Mouse (Mus musculus) bone marrow, adult 2 months (tissue): ENCODE results near the gene Rnf208. TPM values are rescaled to one million over a fixed set of nuclear protein-coding genes. Genes with fewer than 3 reads are reported as not detected.

Experiments
- H3K27ac ChIP-seq: fragments of 200-500 bp; 2 replicates; pipeline ENCODE4 v1.5.1; 2012; ENCODE audit warnings: low read depth, mild to moderate bottlenecking, control low read depth, inconsistent platforms, low read length; ENCODE audit not compliant: control insufficient read depth, poor library complexity, insufficient read depth
- H3K4me1 ChIP-seq: fragments of 200-500 bp; 2 replicates; pipeline ENCODE4 v1.6.1; 2011; ENCODE audit warnings: low read length; ENCODE audit not compliant: control insufficient read depth, insufficient read depth
- H3K4me3 ChIP-seq: fragments of 200-500 bp; replicated peaks from 2 replicates; pipeline ENCODE3; 2011; ENCODE audit warnings: mild to moderate bottlenecking, low read depth, low read length, control low read depth; ENCODE audit not compliant: control insufficient read depth
- CTCF ChIP-seq: fragments of 200-500 bp; IDR thresholded peaks from 2 replicates; pipeline ENCODE4 v1.5.1; 2011; ENCODE audit warnings: low read length, control low read depth; ENCODE audit not compliant: control insufficient read depth, insufficient read depth
- POLR2A ChIP-seq: fragments of 200-500 bp; IDR thresholded peaks from 2 replicates; pipeline ENCODE4 v1.6.1; 2011; ENCODE audit warnings: low read depth, mild to moderate bottlenecking, control low read depth, low read length, borderline replicate concordance; ENCODE audit not compliant: control insufficient read depth
- WGBS: fragments of 180-500 bp; shearing (Covaris S2); methylation state at CpG from one replicate; pipeline ENCODE4 v1.1.7; 2018; 5-methylcytosine and 5-hydroxymethylcytosine counted together
- polyA plus RNA-seq: library from polyadenylated mRNA; stranded (reverse); fragments of >200 nt; gene quantifications from 2 replicates; pipeline ENCODE4 v1.2.4, GENCODE M21; 2011; ENCODE audit warnings: low replicate concordance; ENCODE audit not compliant: missing spikeins, insufficient read depth, insufficient read length

The Rnf208 gene
- 3.1 and 4.2 TPM in 2 replicates for polyA plus RNA-seq

- Histone ChIP-seq H3K4me1 (peaks cover 2% of the 10 kb centered on the region), H3K4me3 (no peak within 1 kb of the TSS), H3K27ac (no peak within 1 kb of the TSS; the same call in 1 of the 2 replicates)
- WGBS, result under 1% methylated on average over 56 of the region's 59 CpGs
- TF ChIP-seq POLR2A, result no peak
- no peak for TF ChIP-seq CTCF
These were observed at the start of gene Rnf208, which contains the start of gene Cysrt1 for GRCm38 (mm10) chr2:25242101-25242506. TSS of gene Rnf208 (plus strand) at chr2:25242255. TSS of gene Cysrt1 (minus strand) at chr2:25242452.

- TF ChIP-seq POLR2A (no peak), CTCF (peak; percentile 98)
- WGBS, result 2% methylated on average over 6 of the region's 6 CpGs
- H3K4me1 ChIP-seq, result peaks cover 14% of the 10 kb centered on the region
- H3K4me3 ChIP-seq, result peak overlapping the region; percentile 36
- H3K27ac ChIP-seq, result peak overlapping the region; percentile 93
These were observed 48.7 kb upstream of the Rnf208 start for GRCm38 (mm10) chr2:25193330-25193770.

DNA sequence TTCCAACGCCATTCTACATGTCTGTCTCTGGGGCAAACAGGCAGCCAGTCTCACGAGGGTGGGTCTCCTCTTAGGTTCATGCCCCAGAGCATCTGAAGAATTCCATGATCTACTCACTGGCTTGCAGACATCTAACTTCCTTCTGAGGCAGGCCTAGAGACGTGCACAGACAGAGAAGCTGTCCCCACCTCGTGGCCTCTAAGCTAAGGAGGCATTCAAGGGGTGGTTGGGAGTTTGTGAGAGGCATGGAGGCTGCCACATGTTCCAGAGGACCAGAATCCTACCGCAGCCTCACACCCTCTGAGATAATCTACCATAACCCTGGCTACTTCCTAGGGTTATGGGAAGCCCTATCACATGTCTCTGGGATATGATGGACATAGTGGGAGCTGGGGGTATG, 48.0 kb upstream of the Rnf208 start:
- peak overlapping the region; percentile 93 for H3K27ac ChIP-seq
- H3K4me1 ChIP-seq, result peaks cover 14% of the 10 kb centered on the region
- H3K4me3 ChIP-seq, result peak overlapping the region; percentile 86
- whole genome bisulfite sequencing, result 18% methylated on average over 5 of the region's 5 CpGs
- TF ChIP-seq CTCF, result no peak
- no peak for TF ChIP-seq POLR2A

GRCm38 (mm10) chr2:25194486-25195171, 47.4 kb upstream of the Rnf208 start:
- Histone ChIP-seq H3K27ac (peak overlapping the region; percentile 93), H3K4me3 (peak overlapping the region; percentile 86), H3K4me1 (peaks cover 14% of the 10 kb centered on the region)
- TF ChIP-seq CTCF (no peak), POLR2A (no peak)
- WGBS, result 9% methylated on average over 17 of the region's 17 CpGs

DNA sequence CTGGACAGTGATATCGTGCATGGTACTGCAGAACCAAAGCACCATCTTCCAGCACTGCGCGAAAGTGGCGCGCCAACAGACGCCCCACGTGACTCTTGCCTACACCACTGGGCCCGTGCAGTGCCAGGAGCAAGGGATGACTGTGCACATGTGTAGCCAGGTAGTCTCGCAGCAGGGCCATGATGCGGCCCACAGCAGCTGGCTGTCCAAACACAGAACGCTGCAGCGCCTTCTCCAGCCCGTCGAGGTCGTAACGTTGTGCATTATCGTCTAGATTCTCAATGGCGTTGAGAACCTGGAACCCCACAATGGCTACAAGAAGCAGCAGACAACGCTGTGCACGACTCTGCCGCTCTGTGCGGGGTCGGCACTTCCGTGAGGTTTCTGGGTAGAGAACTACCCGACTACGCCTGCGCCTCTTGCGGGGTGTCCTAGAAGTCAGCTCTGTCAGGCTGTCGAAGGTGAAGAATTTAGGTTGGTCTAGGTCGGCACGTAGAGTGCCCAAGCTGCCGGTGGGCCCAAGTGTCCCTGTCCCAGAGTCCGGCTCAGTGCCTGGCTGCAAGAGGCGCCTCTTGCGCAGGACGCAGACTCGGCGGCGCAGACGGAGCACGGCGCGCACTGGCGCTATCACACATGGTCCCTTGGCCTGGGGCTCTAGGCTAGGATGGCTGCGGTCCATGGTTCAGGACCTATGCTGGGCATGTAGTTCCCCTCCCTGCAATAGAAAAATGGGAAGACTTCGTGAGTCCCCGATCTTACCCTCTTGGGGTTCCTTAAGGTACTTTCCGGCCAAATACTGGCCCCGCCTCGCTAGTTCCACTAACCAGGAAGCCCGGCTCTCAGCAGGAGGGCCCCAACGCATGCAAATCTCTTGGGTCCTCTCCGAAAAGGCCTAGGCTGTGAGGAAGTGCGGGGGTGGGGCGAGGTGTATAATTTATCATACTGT, 46.6 kb upstream of the Rnf208 start:
- H3K4me3 ChIP-seq, result peak overlapping the region; percentile 86
- peak overlapping the region; percentile 93 for H3K27ac ChIP-seq
- H3K4me1 ChIP-seq, result peaks cover 14% of the 10 kb centered on the region
- WGBS, result 2% methylated on average over 55 of the region's 55 CpGs
- TF ChIP-seq CTCF (no peak), POLR2A (peak; percentile 67; the same call in 1 of the 2 replicates)

- 2% methylated on average over 8 of the region's 8 CpGs for WGBS
- H3K4me1 ChIP-seq, result peaks cover 14% of the 10 kb centered on the region
- TF ChIP-seq CTCF, result no peak; the same call in 1 of the 2 replicates
- TF ChIP-seq POLR2A, result peak; percentile 57; the same call in 1 of the 2 replicates
- H3K4me3 ChIP-seq, result peak within 1 kb of the TSS; percentile 86
- H3K27ac ChIP-seq, result peak within 1 kb of the TSS; percentile 93
These were observed 45.7 kb upstream of the Rnf208 start, which contains the start of gene Tor4a for GRCm38 (mm10) chr2:25196172-25196954. TSS of gene Tor4a (minus strand) at chr2:25196886.

DNA sequence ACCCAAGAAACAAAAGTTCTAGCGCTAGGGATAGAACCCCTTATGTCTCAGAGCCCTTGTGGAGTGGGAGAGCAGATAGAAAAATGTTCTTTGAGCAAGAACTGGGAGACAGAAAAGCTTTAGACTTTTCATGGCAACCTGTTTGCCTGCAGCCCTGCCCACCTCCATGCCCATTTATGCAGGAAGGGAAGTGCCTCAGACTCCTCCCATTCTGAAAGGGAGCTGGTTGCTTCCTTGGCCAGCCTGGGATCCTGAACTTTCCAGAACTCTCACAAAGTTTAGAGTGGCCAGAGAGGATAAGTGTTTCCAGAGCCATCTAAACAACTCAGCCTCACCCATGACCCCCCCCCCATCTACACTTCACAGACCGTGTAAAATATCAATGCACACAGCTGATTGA, 44.9 kb upstream of the Rnf208 start:
- Histone ChIP-seq H3K27ac (peak overlapping the region; percentile 93), H3K4me3 (peak overlapping the region; percentile 86), H3K4me1 (peaks cover 14% of the 10 kb centered on the region)
- TF ChIP-seq CTCF (no peak), POLR2A (no peak)
- 16% methylated on average over 2 of the region's 2 CpGs for WGBS

DNA sequence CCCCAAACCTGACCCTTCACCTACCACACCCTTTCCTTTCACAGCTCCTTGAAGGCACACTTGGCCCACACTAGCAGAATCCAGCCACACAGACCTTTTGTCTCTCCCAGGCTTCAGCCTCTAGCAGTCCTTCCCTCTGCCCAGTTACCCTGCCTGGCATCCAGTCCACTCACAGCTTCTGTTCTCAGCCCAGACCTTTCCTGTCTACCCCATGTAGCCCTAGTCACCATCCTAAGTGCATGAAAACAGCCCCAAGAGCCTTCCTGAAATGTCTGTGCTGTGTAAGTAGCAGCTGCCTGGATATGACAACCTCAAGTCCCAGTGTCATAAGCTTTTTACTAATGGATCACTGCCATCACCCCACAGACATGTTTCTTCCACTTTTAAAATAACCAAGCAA, 44.1 kb upstream of the Rnf208 start:
- Histone ChIP-seq H3K27ac (no peak overlapping the region), H3K4me1 (peaks cover 14% of the 10 kb centered on the region), H3K4me3 (no peak overlapping the region)
- no peak for TF ChIP-seq POLR2A
- TF ChIP-seq CTCF, result no peak
